Mouse (Mus musculus) testis, adult 2 months (tissue): ENCODE measurements at regions not wholly inside any gene's neighbourhood (a gene's known extent, or its start where the extent isn't known, plus 50 kb on each side); places are given as distances from the start of the nearest gene placed in this dataset.

ENCODE experiments used
- CTCF ChIP-seq: fragments of 200-500 bp; IDR thresholded peaks from 2 replicates; pipeline ENCODE4 v1.5.1; 2012; ENCODE audit warnings: low read depth, mild to moderate bottlenecking, inconsistent platforms, low read length, moderate library complexity; ENCODE audit not compliant: control insufficient read depth, insufficient read depth, insufficient replicate concordance
- POLR2A ChIP-seq: fragments of 200-500 bp; IDR thresholded peaks from 2 replicates; pipeline ENCODE4 v1.6.1; 2012; ENCODE audit warnings: low read depth, mild to moderate bottlenecking, inconsistent platforms, low read length, moderate library complexity; ENCODE audit not compliant: control insufficient read depth

GRCm38 (mm10) chr1:193623571-193623970 lies 253.5 kb upstream of the Camk1g start:
- TF ChIP-seq POLR2A (no peak), CTCF (no peak)
